Mouse (Mus musculus): ENCODE data around the gene Fmod. TPM values are rescaled to one million over a fixed set of nuclear protein-coding genes. Genes with fewer than 3 reads are reported as not detected.
A peak's percentile ranks its signal among the peaks of the same experiment; 100 is the strongest.

Gene Fmod
- total RNA-seq, 2 experiments from 2014 or later: 5.3 to 9.5 TPM

GRCm38 (mm10) chr1:134055666-134056245 lies 18.7 kb downstream of the Fmod start:
- DNase-seq (ENCODE audit: low spot score in 2 of 2): no peak

GRCm38 (mm10) chr1:134056285-134056684 lies 19.2 kb downstream of the Fmod start:
- no peak for DNase-seq (ENCODE audit: low spot score in 2 of 2)

- no peak for DNase-seq (ENCODE audit: low spot score in 2 of 2)
Observed at GRCm38 (mm10) chr1:134057736-134058135, 20.7 kb downstream of the Fmod start.

- DNase-seq (ENCODE audit: low spot score in 2 of 2): no peak
Observed at GRCm38 (mm10) chr1:134058870-134059269, 21.8 kb downstream of the Fmod start.

- no peak for DNase-seq (ENCODE audit: low spot score in 2 of 2)
Observed at GRCm38 (mm10) chr1:134059739-134060695, 23.0 kb downstream of the Fmod start.

GRCm38 (mm10) chr1:134060849-134061569 lies 24.0 kb downstream of the Fmod start:
- peak; percentile 88 to 89 for DNase-seq (ENCODE audit: low spot score in 2 of 2)

- no peak for DNase-seq (ENCODE audit: low spot score in 2 of 2)
Observed at GRCm38 (mm10) chr1:134061915-134062314, 24.9 kb downstream of the Fmod start.

GRCm38 (mm10) chr1:134062411-134063085 lies 25.5 kb downstream of the Fmod start:
- peak; percentile 54 to 69 for DNase-seq (ENCODE audit: low spot score in 2 of 2)

GRCm38 (mm10) chr1:134063086-134063772 lies 26.2 kb downstream of the Fmod start:
- DNase-seq (ENCODE audit: low spot score in 2 of 2): peak; percentile 57 to 75

GRCm38 (mm10) chr1:134063773-134064125 lies 26.7 kb downstream of the Fmod start:
- no peak for DNase-seq (ENCODE audit: low spot score in 2 of 2)

- no peak for DNase-seq (ENCODE audit: low spot score in 2 of 2)
Observed at GRCm38 (mm10) chr1:134064296-134064831, 27.3 kb downstream of the Fmod start.

- DNase-seq (ENCODE audit: low spot score in 2 of 2): no peak
Observed at GRCm38 (mm10) chr1:134065241-134065809, 28.3 kb downstream of the Fmod start.

- DNase-seq (ENCODE audit: low spot score in 2 of 2): no peak
Observed at GRCm38 (mm10) chr1:134066554-134066953, 29.5 kb downstream of the Fmod start.

- DNase-seq (ENCODE audit: low spot score in 2 of 2): no peak
Observed at GRCm38 (mm10) chr1:134067143-134067619, 30.1 kb downstream of the Fmod start.

GRCm38 (mm10) chr1:134070099-134070669 lies 33.1 kb downstream of the Fmod start:
- no peak for DNase-seq (ENCODE audit: low spot score in 2 of 2)

- no peak for DNase-seq (ENCODE audit: low spot score in 2 of 2)
Observed at GRCm38 (mm10) chr1:134071411-134072018, 34.5 kb downstream of the Fmod start.

- no peak for DNase-seq (ENCODE audit: low spot score in 2 of 2)
Observed at GRCm38 (mm10) chr1:134073061-134073564, 36.1 kb downstream of the Fmod start.

GRCm38 (mm10) chr1:134073658-134074057 lies 36.6 kb downstream of the Fmod start:
- no peak for DNase-seq (ENCODE audit: low spot score in 2 of 2)

GRCm38 (mm10) chr1:134074184-134074583 lies 37.1 kb downstream of the Fmod start:
- no peak for DNase-seq (ENCODE audit: low spot score in 2 of 2)
